Mouse (Mus musculus): ENCODE results near the gene Pck2. TPM values are rescaled to one million over a fixed set of nuclear protein-coding genes. Genes with fewer than 3 reads are reported as not detected.

The Pck2 gene
- 10 to 100 TPM; 13.3 to 15.5 TPM for total RNA-seq (2021)

- intact Hi-C loops (cut with DNase I): no loop called here
- peak; percentile 58 to 92 for DNase-seq (ENCODE audit: extremely low spot score in 1 of 2, low spot score in 2 of 2)
These were observed at the start of gene Pck2 for GRCm38 (mm10) chr14:55540067-55540786. TSS of gene Pck2 (plus strand) at chr14:55540266.

- intact Hi-C loops (cut with DNase I): loop anchor here (5.0 to 10.0 kb wide), 2 partner anchors 218 to 336 kb away; no protein-coding TSS in a partner anchor
- peak; percentile 85 to 91 for DNase-seq (ENCODE audit: extremely low spot score in 1 of 2, low spot score in 2 of 2)
These were observed 49.5 kb upstream of the Pck2 start, which contains the start of gene Carmil3 for GRCm38 (mm10) chr14:55490361-55491201. TSS of gene Carmil3 (plus strand) at chr14:55490651.

GRCm38 (mm10) chr14:55491291-55491833 lies 48.7 kb upstream of the Pck2 start:
- intact Hi-C loops (cut with DNase I): loop anchor here (5.0 to 10.0 kb wide), 2 partner anchors 219 to 337 kb away; no protein-coding TSS in a partner anchor
- peak in 1 of 2 experiments; percentile 80 for DNase-seq (ENCODE audit: extremely low spot score in 1 of 2, low spot score in 2 of 2)

GRCm38 (mm10) chr14:55492103-55492502 lies 48.0 kb upstream of the Pck2 start:
- intact Hi-C loops (cut with DNase I): loop anchor here (5.0 to 10.0 kb wide), 2 partner anchors 220 to 337 kb away; no protein-coding TSS in a partner anchor
- DNase-seq (ENCODE audit: extremely low spot score in 1 of 2, low spot score in 2 of 2): peak in 1 of 2 experiments; percentile 46

- DNase-seq (ENCODE audit: extremely low spot score in 1 of 2, low spot score in 2 of 2): peak in 1 of 2 experiments; percentile 40
- intact Hi-C loops (cut with DNase I): loop anchor here (2.0 to 10.0 kb wide), 3 partner anchors 42 to 341 kb away; no protein-coding TSS in a partner anchor
These were observed 44.4 kb upstream of the Pck2 start for GRCm38 (mm10) chr14:55495509-55496240.

GRCm38 (mm10) chr14:55496761-55497448 lies 43.2 kb upstream of the Pck2 start:
- intact Hi-C loops (cut with DNase I): loop anchor here (2.0 to 10.0 kb wide), 3 partner anchors 40 to 342 kb away; no protein-coding TSS in a partner anchor
- peak in 1 of 2 experiments; percentile 35 for DNase-seq (ENCODE audit: extremely low spot score in 1 of 2, low spot score in 2 of 2)

GRCm38 (mm10) chr14:55497449-55497821 lies 42.6 kb upstream of the Pck2 start:
- intact Hi-C loops (cut with DNase I): loop anchor here (2.0 to 10.0 kb wide), 3 partner anchors 40 to 343 kb away; no protein-coding TSS in a partner anchor
- peak; percentile 69 to 86 for DNase-seq (ENCODE audit: extremely low spot score in 1 of 2, low spot score in 2 of 2)

GRCm38 (mm10) chr14:55505612-55506011 lies 34.5 kb upstream of the Pck2 start:
- no peak for DNase-seq (ENCODE audit: extremely low spot score in 1 of 2, low spot score in 2 of 2)
- intact Hi-C loops (cut with DNase I): no loop called here

GRCm38 (mm10) chr14:55507801-55508200 lies 32.3 kb upstream of the Pck2 start:
- DNase-seq (ENCODE audit: extremely low spot score in 1 of 2, low spot score in 2 of 2): no peak
- intact Hi-C loops (cut with DNase I): no loop called here

- DNase-seq (ENCODE audit: extremely low spot score in 1 of 2, low spot score in 2 of 2): no peak
- intact Hi-C loops (cut with DNase I): no loop called here
These were observed 30.5 kb upstream of the Pck2 start for GRCm38 (mm10) chr14:55509540-55509939.

- DNase-seq (ENCODE audit: extremely low spot score in 1 of 2, low spot score in 2 of 2): peak in 1 of 2 experiments; percentile 72
- intact Hi-C loops (cut with DNase I): no loop called here
These were observed 29.8 kb upstream of the Pck2 start, which contains the start of gene Cpne6 for GRCm38 (mm10) chr14:55510125-55510731. TSS of gene Cpne6 (plus strand) at chr14:55510445.

- intact Hi-C loops (cut with DNase I): no loop called here
- DNase-seq (ENCODE audit: extremely low spot score in 1 of 2, low spot score in 2 of 2): peak; percentile 57 to 65
These were observed 29.0 kb upstream of the Pck2 start for GRCm38 (mm10) chr14:55511037-55511436.

GRCm38 (mm10) chr14:55513927-55514326 lies 26.1 kb upstream of the Pck2 start:
- DNase-seq (ENCODE audit: extremely low spot score in 1 of 2, low spot score in 2 of 2): no peak
- intact Hi-C loops (cut with DNase I): no loop called here

- intact Hi-C loops (cut with DNase I): no loop called here
- no peak for DNase-seq (ENCODE audit: extremely low spot score in 1 of 2, low spot score in 2 of 2)
These were observed 24.2 kb upstream of the Pck2 start for GRCm38 (mm10) chr14:55515846-55516245.

- intact Hi-C loops (cut with DNase I): no loop called here
- DNase-seq (ENCODE audit: extremely low spot score in 1 of 2, low spot score in 2 of 2): peak in 1 of 2 experiments; percentile 44
These were observed 21.2 kb upstream of the Pck2 start for GRCm38 (mm10) chr14:55518897-55519296.

GRCm38 (mm10) chr14:55519604-55520003 lies 20.5 kb upstream of the Pck2 start:
- DNase-seq (ENCODE audit: extremely low spot score in 1 of 2, low spot score in 2 of 2): no peak
- intact Hi-C loops (cut with DNase I): no loop called here

Measured in left cerebral cortex, postnatal 10 days (tissue).